Mouse (Mus musculus) splenic B cell, adult 2 months (primary cell): ENCODE data around the gene Drd4.

Experiments
- DNase-seq: peaks from one replicate; pipeline ENCODE4 v3.0.0-alpha.2; 2011; ENCODE audit warnings: low read depth, low spot score
- H3K27me3 ChIP-seq: 2 replicates; pipeline ENCODE4 v1.6.1; 2012; ENCODE audit warnings: mild to moderate bottlenecking, low read length, moderate library complexity, mixed read lengths; ENCODE audit not compliant: control insufficient read depth, poor library complexity, insufficient read depth, severe bottlenecking
- H3K36me3 ChIP-seq: 2 replicates; pipeline ENCODE4 v1.6.1; 2012; ENCODE audit warnings: mild to moderate bottlenecking, low read length, moderate library complexity, mixed read lengths; ENCODE audit not compliant: control insufficient read depth, poor library complexity, insufficient read depth, severe bottlenecking

The Drd4 gene

DNA sequence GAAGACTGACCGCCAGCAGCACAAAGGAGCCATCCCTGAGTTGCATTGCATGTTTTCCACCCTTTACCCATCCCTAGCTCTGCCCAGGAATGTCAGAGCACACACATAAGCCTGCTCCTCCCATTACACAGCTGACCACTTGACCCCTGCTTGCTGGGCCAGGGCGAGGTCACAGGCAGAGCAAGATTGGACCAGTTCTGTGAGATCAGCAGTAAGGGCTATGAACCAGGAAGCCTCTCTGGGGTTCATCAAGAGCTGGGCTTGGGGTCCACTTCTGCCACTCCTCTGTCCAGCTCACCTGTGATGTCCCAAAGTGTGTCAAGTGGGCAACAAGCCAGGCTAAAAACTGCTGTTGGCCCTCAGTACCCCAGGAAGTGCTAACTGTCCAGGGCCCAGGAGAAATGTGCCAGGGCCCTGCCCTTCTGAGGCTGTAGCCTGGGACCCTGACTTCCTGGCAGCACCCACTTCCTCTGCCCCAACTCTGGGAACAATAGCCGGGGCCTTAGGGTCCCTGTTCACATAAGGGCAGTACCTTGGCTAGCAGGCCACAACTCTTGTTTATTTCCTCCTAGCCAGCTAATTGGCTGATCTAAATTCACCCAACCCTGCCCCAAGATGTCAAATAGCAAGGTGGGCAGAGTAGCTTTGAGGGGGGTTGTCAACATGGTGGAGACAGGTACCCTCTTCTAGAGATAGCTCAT lies 46.1 kb downstream of the Drd4 start:
- DNase-seq, result no peak
- Histone ChIP-seq H3K36me3 (peaks cover 3% of the 10 kb centered on the region), H3K27me3 (no peaks in the 10 kb centered on the region)

DNA sequence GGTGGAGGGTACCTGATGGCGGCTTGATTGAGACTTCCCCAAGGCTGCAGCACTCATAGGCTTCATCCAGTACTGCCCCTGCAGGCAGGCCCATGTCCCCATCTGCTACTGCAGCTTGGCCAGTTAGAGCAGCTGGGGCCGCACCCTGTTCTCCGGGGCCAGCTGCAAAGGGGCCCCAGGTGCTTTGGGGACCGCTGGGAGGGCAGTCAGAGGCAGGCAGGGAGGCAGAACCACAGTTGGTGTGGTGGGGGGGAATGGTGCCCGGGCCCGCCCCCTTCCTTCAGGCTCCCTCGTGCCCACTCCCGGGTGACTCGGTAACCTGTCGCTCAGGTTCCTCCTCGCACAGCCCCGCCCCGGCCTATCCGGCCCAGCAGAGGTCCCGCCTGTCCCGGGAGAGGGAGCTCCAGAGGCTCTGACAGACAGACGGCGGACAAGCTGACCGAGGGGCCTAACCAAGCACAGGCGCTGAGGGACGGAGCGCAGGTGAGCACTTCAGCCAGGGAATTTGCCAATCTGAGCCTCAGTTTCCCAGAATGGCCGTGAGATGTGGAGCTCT lies 46.8 kb downstream of the Drd4 start, which contains the start of gene Eps8l2:
Gene Eps8l2 (plus strand): TSS at position 305 of the 556 bp plus-strand sequence.
- Histone ChIP-seq H3K27me3 (no peaks in the 10 kb centered on the region), H3K36me3 (peaks cover 3% of the 10 kb centered on the region; the same call in 1 of the 2 replicates)
- DNase-seq, result peak; percentile 60

DNA sequence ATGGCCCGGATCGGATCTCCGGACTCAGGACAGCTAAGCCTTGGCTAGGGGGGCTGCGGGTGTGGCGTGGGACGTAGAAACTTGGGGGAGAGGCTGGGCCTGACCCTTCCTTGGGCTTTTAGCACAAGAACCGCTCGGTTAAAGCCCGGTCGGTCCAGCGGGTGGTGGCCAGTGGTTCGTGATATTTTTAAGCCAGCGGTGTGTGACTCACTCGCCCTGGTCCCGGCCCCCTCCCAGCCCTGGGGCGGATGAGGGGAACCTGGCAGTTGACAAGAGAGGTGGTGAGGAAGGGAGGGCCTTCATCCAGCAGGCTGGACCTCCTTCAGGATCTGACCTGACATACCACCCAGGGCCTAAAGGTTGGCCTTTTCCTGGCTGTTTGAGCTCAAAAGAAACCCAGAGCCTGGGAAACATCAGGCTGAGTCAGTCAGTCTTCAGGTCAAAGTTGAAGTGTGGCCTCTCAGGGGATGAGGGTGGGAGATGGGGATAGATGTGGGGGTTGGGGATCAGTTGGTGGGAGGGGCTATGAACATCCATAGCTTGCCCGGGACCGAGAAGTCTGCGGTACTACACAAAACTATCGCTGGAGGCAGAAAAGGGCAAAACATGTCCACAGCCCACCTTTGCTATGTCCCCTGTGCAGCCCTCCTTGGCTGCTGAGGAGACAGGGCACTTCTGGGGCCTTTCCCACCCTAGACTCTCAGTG lies 47.6 kb downstream of the Drd4 start:
- Histone ChIP-seq H3K36me3 (peaks cover 3% of the 10 kb centered on the region; the same call in 1 of the 2 replicates), H3K27me3 (no peaks in the 10 kb centered on the region)
- no peak for DNase-seq

DNA sequence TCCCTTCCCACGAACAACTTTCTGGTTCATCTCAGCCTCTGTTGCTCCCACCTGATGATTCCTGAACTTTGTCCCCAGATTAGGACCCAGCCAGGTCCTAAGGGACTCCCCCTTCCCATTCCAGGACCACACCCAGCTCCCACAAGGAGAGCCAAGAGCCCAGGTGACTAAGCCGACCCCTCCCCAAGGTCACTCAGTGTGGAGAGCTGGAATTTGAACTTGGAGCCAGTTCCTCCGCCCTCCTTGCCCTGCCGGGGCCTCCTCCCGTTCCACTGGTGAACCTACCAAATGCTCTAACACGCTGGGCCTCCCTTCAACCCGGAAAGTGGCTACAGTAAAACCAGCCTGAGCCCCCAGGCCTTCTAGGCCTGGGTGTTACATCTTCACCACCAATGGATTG lies 48.2 kb downstream of the Drd4 start:
- peaks cover 3% of the 10 kb centered on the region; the same call in 1 of the 2 replicates for H3K36me3 ChIP-seq
- DNase-seq, result no peak

DNA sequence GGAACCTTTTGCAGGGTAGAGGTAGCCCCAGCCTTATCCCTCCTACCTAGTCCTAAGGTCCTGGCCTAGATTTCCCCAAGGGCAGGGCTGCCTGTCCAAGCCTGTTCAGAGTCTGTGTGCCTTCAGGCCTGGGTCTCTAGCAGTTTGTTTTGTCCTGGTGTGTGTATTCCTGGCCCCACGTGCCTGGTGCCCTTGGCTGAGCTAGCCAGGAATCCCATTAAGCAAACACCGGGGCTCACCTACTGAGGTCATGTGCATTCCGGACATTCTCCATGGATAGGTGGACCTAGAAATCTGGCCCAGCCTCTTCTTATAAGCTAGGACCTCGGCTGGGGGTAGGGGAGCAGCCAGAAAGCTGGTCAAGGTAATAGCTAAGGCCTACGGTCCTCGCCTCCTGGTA lies 48.7 kb downstream of the Drd4 start:
- no peak for DNase-seq

More for the DNA sequence above, 48.2 kb downstream of the Drd4 start:
- H3K27me3 ChIP-seq, result no peaks in the 10 kb centered on the region

DNA sequence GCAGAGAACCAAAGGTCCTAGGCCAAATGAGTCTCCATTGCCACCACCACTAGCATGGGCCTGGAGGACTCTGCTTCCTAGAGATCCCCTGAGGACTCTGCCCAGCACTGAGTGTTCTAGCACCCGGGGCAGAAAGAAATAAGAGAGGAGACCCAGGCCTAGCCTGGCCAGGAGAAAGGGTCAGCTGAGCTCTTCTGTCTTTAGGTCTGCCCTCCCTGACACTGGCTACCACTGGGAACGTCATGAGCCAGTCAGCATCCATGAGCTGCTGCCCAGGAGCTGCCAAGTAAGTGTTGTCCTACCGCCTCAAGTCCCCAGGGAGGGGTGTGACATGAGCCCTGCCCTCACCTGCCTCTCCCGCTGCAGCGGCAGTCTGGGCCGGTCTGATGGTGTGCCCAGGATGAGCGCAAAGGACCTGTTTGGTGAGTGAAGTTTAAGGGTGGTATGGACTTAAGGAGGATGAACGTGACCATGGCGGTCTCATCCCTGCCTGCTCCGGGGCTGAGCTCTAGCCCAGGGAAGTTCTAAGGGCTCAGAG lies 50.0 kb downstream of the Drd4 start:
- H3K27me3 ChIP-seq, result no peaks in the 10 kb centered on the region
- H3K36me3 ChIP-seq, result no peaks in the 10 kb centered on the region
- no peak for DNase-seq

More for the DNA sequence above, 48.7 kb downstream of the Drd4 start:
- H3K36me3 ChIP-seq, result peaks cover under 1% of the 10 kb centered on the region; the same call in 1 of the 2 replicates
- H3K27me3 ChIP-seq, result no peaks in the 10 kb centered on the region

DNA sequence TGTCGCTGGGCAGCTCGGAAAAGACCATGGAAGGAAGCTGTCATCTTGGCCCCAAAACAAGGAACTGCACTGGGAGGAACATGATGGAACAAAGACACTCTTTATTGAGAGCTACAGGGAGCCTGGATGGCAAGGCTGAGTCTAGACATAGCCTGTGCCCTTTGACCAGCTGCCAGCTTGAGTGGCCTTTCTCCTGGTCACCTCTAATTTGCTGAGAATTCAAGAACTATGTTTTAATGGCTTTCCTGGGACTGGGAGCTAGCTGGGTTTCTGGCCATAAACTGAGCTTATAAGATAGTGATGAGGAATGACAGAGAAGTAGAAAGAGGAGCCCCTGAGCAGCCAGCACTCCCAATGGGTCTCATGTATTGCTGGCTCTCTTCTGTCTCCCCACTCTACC lies 51.4 kb downstream of the Drd4 start:
- Histone ChIP-seq H3K27me3 (no peaks in the 10 kb centered on the region), H3K36me3 (no peaks in the 10 kb centered on the region)
- no peak for DNase-seq

DNA sequence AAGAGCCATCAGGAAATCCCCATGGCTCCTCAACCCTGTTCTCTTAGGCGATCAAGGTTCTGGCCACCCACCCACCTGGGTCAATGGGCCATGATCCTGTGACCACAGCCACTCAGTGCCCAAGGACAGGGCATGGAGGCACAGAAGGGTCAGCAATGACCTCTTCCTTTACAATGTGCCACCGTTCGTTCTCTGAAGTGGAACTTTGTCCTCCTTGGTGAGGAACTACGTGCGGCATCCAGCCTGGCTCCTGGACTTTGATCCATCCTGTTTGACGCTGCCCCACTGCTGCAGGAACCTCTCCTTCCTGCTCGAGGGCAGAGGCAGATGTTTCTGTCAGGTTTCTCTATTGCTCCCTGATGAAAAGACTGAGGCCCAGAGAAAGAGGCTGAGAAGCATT lies 51.9 kb downstream of the Drd4 start:
- no peak for DNase-seq
- H3K36me3 ChIP-seq, result no peaks in the 10 kb centered on the region

DNA sequence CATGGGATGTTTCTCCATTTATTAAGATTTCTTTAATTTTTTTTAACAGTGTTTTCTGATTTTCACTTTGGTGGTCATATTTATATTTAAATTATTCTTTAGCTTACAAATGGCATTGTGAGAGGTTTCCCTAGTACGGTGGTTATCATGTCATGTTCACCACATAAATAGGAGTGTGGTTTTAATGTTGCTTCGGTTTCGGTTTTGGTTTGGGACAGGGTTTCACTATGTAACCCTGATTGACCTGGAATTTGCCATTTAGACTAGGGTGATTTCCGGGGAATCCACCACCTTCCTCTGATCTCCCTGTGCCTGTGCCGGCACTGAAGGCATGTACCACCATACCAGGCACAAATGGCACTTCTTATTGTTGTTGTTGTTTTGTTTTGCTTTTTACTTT lies 53.0 kb downstream of the Drd4 start:
- Histone ChIP-seq H3K36me3 (no peaks in the 10 kb centered on the region), H3K27me3 (no peaks in the 10 kb centered on the region)
- no peak for DNase-seq

More for the DNA sequence above, 51.9 kb downstream of the Drd4 start:
- no peaks in the 10 kb centered on the region for H3K27me3 ChIP-seq
